Mouse (Mus musculus) neural tube, embryonic 12.5 days (tissue): ENCODE results near the gene Scube1. TPM values are rescaled to one million over a fixed set of nuclear protein-coding genes. Genes with fewer than 3 reads are reported as not detected.

Source experiments
- ATAC-seq: fragments of 200-750 bp; cut with Nextera tagmentation; 2 replicates; pipeline ENCODE4 v1.8.0; 2017; ENCODE audit warnings: low read depth, mild to moderate bottlenecking, moderate TSS enrichment, moderate library complexity; ENCODE audit not compliant: low FRiP score
- H3K27ac ChIP-seq: fragments of 300-500 bp; sonication (generic); 2 replicates; pipeline ENCODE4 v1.5.1; 2016
- H3K27me3 ChIP-seq: fragments of 300-500 bp; sonication (generic); replicated peaks from 2 replicates; pipeline ENCODE4 v1.6.1; 2016; ENCODE audit warnings: mild to moderate bottlenecking
- H3K36me3 ChIP-seq: fragments of 300-500 bp; sonication (generic); 2 replicates; pipeline ENCODE4 v1.6.1; 2016; ENCODE audit warnings: mild to moderate bottlenecking
- H3K4me1 ChIP-seq: fragments of 300-500 bp; sonication (generic); 2 replicates; pipeline ENCODE4 v1.6.1; 2016
- H3K4me2 ChIP-seq: fragments of 300-500 bp; sonication (generic); replicated peaks from 2 replicates; pipeline ENCODE4 v1.6.1; 2016; ENCODE audit warnings: mild to moderate bottlenecking
- H3K4me3 ChIP-seq: fragments of 300-500 bp; sonication (generic); 2 replicates; pipeline ENCODE4 v1.5.1; 2016
- H3K9ac ChIP-seq: fragments of 300-500 bp; sonication (generic); 2 replicates; pipeline ENCODE4 v1.6.1; 2016; ENCODE audit warnings: mild to moderate bottlenecking
- H3K9me3 ChIP-seq: fragments of 300-500 bp; sonication (generic); 2 replicates; pipeline ENCODE4 v1.6.1; 2016; ENCODE audit warnings: mild to moderate bottlenecking
- WGBS: fragments of 180-500 bp; shearing (Covaris S2); methylation state at CpG from one replicate; pipeline ENCODE4 v1.1.7; 2016; 5-methylcytosine and 5-hydroxymethylcytosine counted together
- polyA plus RNA-seq: library from polyadenylated mRNA; unstranded; fragments of >200 nt; fragmentation: Nextera tagmentation; extraction: Ambion mirVana; gene quantifications from 2 replicates; pipeline ENCODE4 v1.2.1, GENCODE M21; 2016

The Scube1 gene
- polyA plus RNA-seq, 1 experiment from 2014 or later = 32.4 TPM

- H3K27ac ChIP-seq = no peak overlapping the region
- peaks cover 20% of the 10 kb centered on the region for H3K27me3 ChIP-seq
- 81% methylated on average over 5 of the region's 5 CpGs for WGBS
These were observed 45.1 kb downstream of the Scube1 start for GRCm38 (mm10) chr15:83679729-83680128.

GRCm38 (mm10) chr15:83678606-83679005, 46.2 kb downstream of the Scube1 start:
- no peak overlapping the region for H3K4me3 ChIP-seq
- H3K9me3 ChIP-seq = no peaks in the 10 kb centered on the region
- H3K27me3 ChIP-seq = peaks cover 20% of the 10 kb centered on the region
- no peaks in the 10 kb centered on the region; the same call in 1 of the 2 replicates for H3K36me3 ChIP-seq
- no peak overlapping the region for H3K27ac ChIP-seq
- H3K4me2 ChIP-seq = peak overlapping the region; percentile 43
- ATAC-seq = no peak
- 2% methylated on average over 11 of the region's 11 CpGs for WGBS
- H3K4me1 ChIP-seq = peaks cover 27% of the 10 kb centered on the region
- 0 out of 2 replicates have a peak overlapping the region, but pooled peaks have one; percentile 38 for H3K9ac ChIP-seq

More at GRCm38 (mm10) chr15:83679729-83680128, 45.1 kb downstream of the Scube1 start:
- Histone ChIP-seq H3K4me2 (no peak overlapping the region), H3K9ac (no peak overlapping the region), H3K4me1 (peaks cover 27% of the 10 kb centered on the region), H3K4me3 (no peak overlapping the region), H3K36me3 (no peaks in the 10 kb centered on the region; the same call in 1 of the 2 replicates), H3K9me3 (no peaks in the 10 kb centered on the region)
- no peak for ATAC-seq

- WGBS = 4% methylated on average over 7 of the region's 7 CpGs
- H3K4me1 ChIP-seq = peaks cover 24% of the 10 kb centered on the region
- H3K4me3 ChIP-seq = no peak overlapping the region
- H3K27ac ChIP-seq = no peak overlapping the region
- peaks cover 20% of the 10 kb centered on the region for H3K27me3 ChIP-seq
- H3K9ac ChIP-seq = no peak overlapping the region
- H3K9me3 ChIP-seq = no peaks in the 10 kb centered on the region
- peaks cover 1% of the 10 kb centered on the region; the same call in 1 of the 2 replicates for H3K36me3 ChIP-seq
- ATAC-seq = no peak
- peak overlapping the region; percentile 43 for H3K4me2 ChIP-seq
These were observed 46.7 kb downstream of the Scube1 start for GRCm38 (mm10) chr15:83678089-83678488.

- no peak overlapping the region for H3K4me2 ChIP-seq
- no peak overlapping the region for H3K9ac ChIP-seq
- peaks cover 24% of the 10 kb centered on the region for H3K4me1 ChIP-seq
- H3K27ac ChIP-seq = no peak overlapping the region
- ATAC-seq = no peak
- H3K4me3 ChIP-seq = no peak overlapping the region
- WGBS = 89% methylated on average over 6 of the region's 6 CpGs
- H3K9me3 ChIP-seq = no peaks in the 10 kb centered on the region
- H3K36me3 ChIP-seq = peaks cover 5% of the 10 kb centered on the region; the same call in 1 of the 2 replicates
- H3K27me3 ChIP-seq = peaks cover 22% of the 10 kb centered on the region
These were observed 47.7 kb downstream of the Scube1 start for GRCm38 (mm10) chr15:83677098-83677497.

- H3K27me3 ChIP-seq = peaks cover 23% of the 10 kb centered on the region
- H3K9ac ChIP-seq = no peak overlapping the region
- H3K36me3 ChIP-seq = peaks cover 5% of the 10 kb centered on the region; the same call in 1 of the 2 replicates
- no peak overlapping the region for H3K4me2 ChIP-seq
- WGBS = 92% methylated on average over 3 of the region's 3 CpGs
- no peak for ATAC-seq
- no peak overlapping the region for H3K4me3 ChIP-seq
- no peaks in the 10 kb centered on the region for H3K9me3 ChIP-seq
- no peak overlapping the region for H3K27ac ChIP-seq
- peaks cover 24% of the 10 kb centered on the region for H3K4me1 ChIP-seq
These were observed 48.5 kb downstream of the Scube1 start for GRCm38 (mm10) chr15:83676286-83676685.

- Histone ChIP-seq H3K27ac (no peak overlapping the region), H3K36me3 (peaks cover 5% of the 10 kb centered on the region; the same call in 1 of the 2 replicates), H3K4me1 (peaks cover 10% of the 10 kb centered on the region), H3K4me3 (no peak overlapping the region), H3K27me3 (peaks cover 13% of the 10 kb centered on the region; the same call in 1 of the 2 replicates), H3K9me3 (no peaks in the 10 kb centered on the region), H3K9ac (no peak overlapping the region), H3K4me2 (no peak overlapping the region)
- WGBS = 77% methylated on average over 3 of the region's 3 CpGs
- ATAC-seq = no peak
These were observed 51.2 kb downstream of the Scube1 start for GRCm38 (mm10) chr15:83673621-83674020.

GRCm38 (mm10) chr15:83667501-83667900, 57.3 kb downstream of the Scube1 start:
- Histone ChIP-seq H3K4me1 (peaks cover 30% of the 10 kb centered on the region), H3K36me3 (no peaks in the 10 kb centered on the region), H3K4me3 (no peak overlapping the region), H3K27ac (no peak overlapping the region), H3K9ac (no peak overlapping the region), H3K9me3 (no peaks in the 10 kb centered on the region), H3K4me2 (no peak overlapping the region), H3K27me3 (0 out of 2 replicates have a peak, but pooled peaks cover 8% of the 10 kb centered on the region)
- ATAC-seq = no peak
- 33% methylated on average over 6 of the region's 6 CpGs for WGBS

- ATAC-seq = peak; percentile 50; the same call in 1 of the 2 replicates
- no peaks in the 10 kb centered on the region for H3K9me3 ChIP-seq
- H3K27me3 ChIP-seq = 0 out of 2 replicates have a peak, but pooled peaks cover under 1% of the 10 kb centered on the region
- peaks cover 30% of the 10 kb centered on the region for H3K4me1 ChIP-seq
- no peak overlapping the region for H3K27ac ChIP-seq
- H3K9ac ChIP-seq = no peak overlapping the region
- H3K36me3 ChIP-seq = no peaks in the 10 kb centered on the region
- no peak overlapping the region for H3K4me3 ChIP-seq
- H3K4me2 ChIP-seq = no peak overlapping the region
- WGBS = 30% methylated on average over 10 of the region's 10 CpGs
These were observed 58.4 kb downstream of the Scube1 start for GRCm38 (mm10) chr15:83666418-83666817.

GRCm38 (mm10) chr15:83665993-83666392, 58.8 kb downstream of the Scube1 start:
- WGBS = 70% methylated on average over 6 of the region's 6 CpGs
- H3K4me3 ChIP-seq = no peak overlapping the region
- H3K27ac ChIP-seq = no peak overlapping the region
- no peak overlapping the region for H3K9ac ChIP-seq
- H3K4me2 ChIP-seq = no peak overlapping the region
- no peaks in the 10 kb centered on the region for H3K36me3 ChIP-seq
- H3K27me3 ChIP-seq = no peaks in the 10 kb centered on the region
- peaks cover 30% of the 10 kb centered on the region for H3K4me1 ChIP-seq
- H3K9me3 ChIP-seq = no peaks in the 10 kb centered on the region
- no peak for ATAC-seq

- H3K27ac ChIP-seq = no peak overlapping the region
- no peak overlapping the region for H3K4me3 ChIP-seq
- 0 out of 2 replicates have a peak, but pooled peaks cover 4% of the 10 kb centered on the region for H3K27me3 ChIP-seq
- H3K36me3 ChIP-seq = no peaks in the 10 kb centered on the region
- no peak overlapping the region for H3K4me2 ChIP-seq
- peaks cover 30% of the 10 kb centered on the region for H3K4me1 ChIP-seq
- WGBS = 64% methylated on average over 5 of the region's 5 CpGs
- no peak overlapping the region for H3K9ac ChIP-seq
- no peaks in the 10 kb centered on the region for H3K9me3 ChIP-seq
- no peak for ATAC-seq
These were observed 60.1 kb downstream of the Scube1 start for GRCm38 (mm10) chr15:83664722-83665121.

GRCm38 (mm10) chr15:83663066-83663465, 61.8 kb downstream of the Scube1 start:
- H3K4me1 ChIP-seq = peaks cover 32% of the 10 kb centered on the region
- H3K4me3 ChIP-seq = no peak overlapping the region
- H3K4me2 ChIP-seq = no peak overlapping the region
- H3K36me3 ChIP-seq = no peaks in the 10 kb centered on the region
- WGBS = 44% methylated on average over 4 of the region's 4 CpGs
- 0 out of 2 replicates have a peak, but pooled peaks cover 4% of the 10 kb centered on the region for H3K27me3 ChIP-seq
- no peak for ATAC-seq
- H3K9me3 ChIP-seq = no peaks in the 10 kb centered on the region
- H3K27ac ChIP-seq = no peak overlapping the region
- no peak overlapping the region for H3K9ac ChIP-seq

- ATAC-seq = no peak
These were observed 62.7 kb downstream of the Scube1 start for GRCm38 (mm10) chr15:83662106-83662505.

GRCm38 (mm10) chr15:83642518-83642917, 82.3 kb downstream of the Scube1 start:
- no peaks in the 10 kb centered on the region for H3K9me3 ChIP-seq
- no peaks in the 10 kb centered on the region for H3K27me3 ChIP-seq
- H3K4me3 ChIP-seq = no peak overlapping the region
- 96% methylated on average over 6 of the region's 6 CpGs for WGBS
- no peak overlapping the region for H3K4me2 ChIP-seq
- ATAC-seq = no peak
- H3K9ac ChIP-seq = no peak overlapping the region
- no peak overlapping the region for H3K27ac ChIP-seq
- peaks cover 8% of the 10 kb centered on the region for H3K4me1 ChIP-seq
- 0 out of 2 replicates have a peak, but pooled peaks cover 3% of the 10 kb centered on the region for H3K36me3 ChIP-seq

More at GRCm38 (mm10) chr15:83662106-83662505, 62.7 kb downstream of the Scube1 start:
- H3K27ac ChIP-seq = no peak overlapping the region
- H3K4me3 ChIP-seq = no peak overlapping the region
- 76% methylated on average over 7 of the region's 7 CpGs for WGBS
- H3K27me3 ChIP-seq = 0 out of 2 replicates have a peak, but pooled peaks cover 4% of the 10 kb centered on the region
- H3K36me3 ChIP-seq = no peaks in the 10 kb centered on the region
- no peak overlapping the region for H3K4me2 ChIP-seq
- H3K9me3 ChIP-seq = no peaks in the 10 kb centered on the region
- H3K4me1 ChIP-seq = peaks cover 25% of the 10 kb centered on the region
- H3K9ac ChIP-seq = no peak overlapping the region
